Mouse (Mus musculus) lung, adult 2 months (tissue): ENCODE measurements at regions not wholly inside any gene's neighbourhood (a gene's known extent, or its start where the extent isn't known, plus 50 kb on each side); places are given as distances from the start of the nearest gene placed in this dataset.

Source experiments
- CTCF ChIP-seq: fragments of 200-500 bp; IDR thresholded peaks from 2 replicates; pipeline ENCODE4 v1.5.1; 2011; ENCODE audit warnings: mild to moderate bottlenecking, low read length, control low read depth; ENCODE audit not compliant: insufficient read depth
- POLR2A ChIP-seq: fragments of 200-500 bp; IDR thresholded peaks from 2 replicates; pipeline ENCODE4 v1.6.1; 2011; ENCODE audit warnings: low read depth, mild to moderate bottlenecking, control low read depth, low read length, borderline replicate concordance; ENCODE audit errors: extremely low read depth

DNA sequence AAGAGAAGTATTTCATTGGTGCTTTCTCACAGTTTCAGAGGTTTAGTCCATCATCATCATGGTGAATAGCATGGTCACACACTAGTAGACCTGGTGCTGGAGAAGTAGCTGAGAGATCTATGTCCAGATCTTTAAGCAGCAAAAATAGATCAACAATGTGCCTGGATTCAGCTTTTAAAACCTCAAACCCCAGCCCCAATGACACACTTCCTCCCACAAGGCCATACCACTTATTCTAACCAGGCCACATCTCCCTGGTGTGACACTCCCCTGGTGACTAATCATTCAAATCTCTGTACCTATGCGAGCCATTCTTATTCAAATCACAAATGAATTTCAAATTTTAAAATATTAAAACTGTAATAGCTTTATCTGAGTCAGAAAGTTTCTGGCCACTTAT lies 434.3 kb upstream of the Pik3r1 start:
- TF ChIP-seq CTCF, result no peak
- TF ChIP-seq POLR2A, result no peak
